Mouse (Mus musculus): ENCODE measurements around the gene Abl2.

The Abl2 gene

DNA sequence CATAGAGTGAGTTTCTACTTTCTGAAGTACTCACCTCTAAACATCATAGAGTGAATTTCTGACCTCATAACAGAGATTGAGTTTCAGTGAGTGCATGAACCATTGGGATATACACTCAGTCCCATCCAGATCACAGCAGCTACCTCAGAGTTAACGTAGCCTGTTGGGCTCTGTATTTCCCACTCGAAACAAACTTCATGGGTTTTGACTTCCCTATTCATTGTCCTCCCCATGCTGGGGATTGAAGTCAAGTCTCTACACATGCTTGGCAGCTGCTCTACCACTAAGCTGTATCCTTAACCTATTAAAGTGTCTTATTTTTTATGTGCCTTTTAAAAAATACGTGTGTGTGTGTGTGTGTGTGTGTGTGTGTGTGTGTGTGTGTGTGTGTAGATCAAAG is 26.9 kb downstream of the Abl2 start:
- DNase-seq (ENCODE audit: low spot score) = no peak

DNA sequence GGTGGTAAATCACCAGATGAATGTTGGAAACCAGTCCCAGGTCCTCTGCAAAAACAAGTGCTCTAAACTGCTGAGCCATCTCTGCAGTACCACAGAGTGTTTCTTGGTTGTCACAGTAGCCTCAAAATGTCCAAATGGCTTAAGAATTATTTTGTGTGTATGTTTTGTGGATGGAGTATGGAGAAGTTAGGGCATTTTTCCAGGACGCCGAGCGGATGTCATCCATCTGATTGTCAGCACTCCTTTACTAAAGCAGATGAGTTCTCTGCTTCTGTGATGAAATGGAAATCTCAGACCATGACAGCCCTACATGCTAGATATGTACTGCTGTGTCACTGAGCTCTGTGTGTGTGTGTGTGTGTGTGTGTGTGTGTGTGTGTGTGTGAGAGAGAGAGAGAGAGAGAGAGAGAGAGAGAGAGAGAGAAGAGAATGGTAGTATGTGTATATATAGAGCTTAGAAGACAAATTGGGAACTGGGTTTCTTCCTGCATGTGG is 31.3 kb downstream of the Abl2 start:
- DNase-seq (ENCODE audit: low spot score) = no peak

GRCm38 (mm10) chr1:156590357-156590756 is 31.8 kb downstream of the Abl2 start:
- no peak for DNase-seq (ENCODE audit: low spot score)

DNA sequence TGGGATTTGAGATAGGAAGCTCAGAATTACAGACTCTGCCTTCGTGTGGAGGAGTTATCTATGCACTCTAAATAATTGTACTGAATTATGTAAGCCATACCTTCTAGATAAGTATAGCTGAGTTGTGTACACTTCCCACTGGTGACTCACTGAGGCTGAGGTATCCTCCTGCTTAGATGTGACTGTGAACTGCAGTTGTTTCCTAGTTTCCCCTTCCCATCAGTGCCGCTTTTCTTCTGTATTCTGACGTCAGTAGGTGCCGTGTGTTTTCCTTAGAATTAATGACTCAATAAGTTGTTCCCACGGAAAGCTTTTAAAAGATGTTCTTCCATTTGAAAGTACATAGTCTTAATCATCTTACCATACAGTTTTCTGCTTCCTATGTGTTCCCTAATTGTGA is 34.7 kb downstream of the Abl2 start:
- DNase-seq (ENCODE audit: low spot score) = no peak

GRCm38 (mm10) chr1:156597089-156597488 is 38.5 kb downstream of the Abl2 start:
- no peak for DNase-seq (ENCODE audit: low spot score)

- DNase-seq (ENCODE audit: low spot score) = no peak
Measured at GRCm38 (mm10) chr1:156602545-156602944, 44.0 kb downstream of the Abl2 start.

- DNase-seq (ENCODE audit: low spot score) = no peak
Measured at GRCm38 (mm10) chr1:156605094-156605866, 46.7 kb downstream of the Abl2 start.

GRCm38 (mm10) chr1:156605940-156606339 is 47.4 kb downstream of the Abl2 start:
- DNase-seq (ENCODE audit: low spot score) = no peak

GRCm38 (mm10) chr1:156608496-156608895 is 49.9 kb downstream of the Abl2 start:
- DNase-seq (ENCODE audit: low spot score) = no peak

GRCm38 (mm10) chr1:156610257-156610656 is 51.7 kb downstream of the Abl2 start:
- DNase-seq (ENCODE audit: low spot score) = no peak

GRCm38 (mm10) chr1:156613855-156614530 is 55.4 kb downstream of the Abl2 start:
- no peak for DNase-seq (ENCODE audit: low spot score)

- no peak for DNase-seq (ENCODE audit: low spot score)
Measured at GRCm38 (mm10) chr1:156614710-156615109, 56.1 kb downstream of the Abl2 start.

- peak; percentile 92 for DNase-seq (ENCODE audit: low spot score)
Measured at GRCm38 (mm10) chr1:156615381-156616133, 57.0 kb downstream of the Abl2 start.

- DNase-seq (ENCODE audit: low spot score) = peak; percentile 24
Measured at GRCm38 (mm10) chr1:156616989-156617598, 58.5 kb downstream of the Abl2 start.

DNA sequence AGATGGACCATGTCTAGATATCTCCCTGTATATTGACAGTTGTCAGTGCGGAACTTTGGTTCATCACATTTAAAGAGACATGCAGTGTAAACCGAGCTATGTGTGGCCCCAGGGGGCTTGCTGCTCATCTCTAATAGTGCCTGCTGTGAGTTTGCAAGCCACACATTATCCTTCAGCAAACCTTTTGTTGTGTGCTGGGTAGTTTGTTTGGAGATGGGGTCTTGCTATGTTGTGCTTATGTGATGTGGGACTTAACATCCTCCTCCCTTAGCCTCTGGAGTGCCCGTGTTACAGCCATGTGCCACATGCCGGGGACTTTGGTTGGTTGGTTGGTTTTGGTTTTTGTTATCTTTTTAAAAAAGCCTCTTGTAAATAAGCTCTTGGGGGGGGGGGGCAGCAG is 59.2 kb downstream of the Abl2 start:
- DNase-seq (ENCODE audit: low spot score) = no peak

GRCm38 (mm10) chr1:156620292-156620909 is 61.8 kb downstream of the Abl2 start:
- DNase-seq (ENCODE audit: low spot score) = no peak

DNA sequence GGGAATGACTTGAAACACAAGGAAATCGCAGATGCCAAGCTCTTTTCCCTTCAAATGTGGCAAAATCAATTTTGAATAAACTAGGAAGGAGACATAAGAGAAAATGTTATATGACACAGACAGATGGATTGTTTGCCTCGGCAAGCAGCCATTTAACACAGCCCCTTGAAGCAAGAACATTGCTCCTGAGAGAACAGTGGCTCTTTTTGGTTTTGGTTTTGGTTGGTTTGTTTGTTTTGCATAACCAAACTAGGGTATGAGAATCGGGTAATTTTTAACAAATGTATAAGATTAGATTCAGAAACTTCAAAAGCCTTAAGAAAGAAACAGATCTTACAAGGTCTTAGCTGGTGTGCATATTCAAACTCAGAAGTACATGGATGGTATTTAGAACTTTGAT is 62.4 kb downstream of the Abl2 start:
- DNase-seq (ENCODE audit: low spot score) = no peak

GRCm38 (mm10) chr1:156624231-156624630 is 65.6 kb downstream of the Abl2 start:
- no peak for DNase-seq (ENCODE audit: low spot score)

DNA sequence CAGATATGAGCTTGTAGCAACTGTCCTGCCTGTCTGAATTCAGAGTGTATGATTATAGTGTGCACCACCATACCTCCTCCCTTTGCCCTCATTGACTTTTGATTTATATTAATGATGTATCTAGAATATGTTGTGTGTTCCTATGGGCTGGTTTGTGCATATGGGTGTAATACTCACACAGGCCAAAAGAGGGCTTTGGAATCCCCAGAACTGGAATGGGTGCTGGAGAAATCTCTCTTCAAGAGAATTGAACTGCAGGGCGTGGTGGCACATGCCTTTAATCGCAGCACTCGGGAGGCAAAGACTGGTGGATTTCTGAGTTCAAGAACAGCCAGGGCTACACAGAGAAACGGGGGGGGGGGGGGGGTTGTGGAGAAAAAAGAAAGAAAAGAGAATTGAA is 68.1 kb downstream of the Abl2 start:
- DNase-seq (ENCODE audit: low spot score) = no peak

GRCm38 (mm10) chr1:156629984-156630383 is 71.4 kb downstream of the Abl2 start:
- no peak for DNase-seq (ENCODE audit: low spot score)

DNA sequence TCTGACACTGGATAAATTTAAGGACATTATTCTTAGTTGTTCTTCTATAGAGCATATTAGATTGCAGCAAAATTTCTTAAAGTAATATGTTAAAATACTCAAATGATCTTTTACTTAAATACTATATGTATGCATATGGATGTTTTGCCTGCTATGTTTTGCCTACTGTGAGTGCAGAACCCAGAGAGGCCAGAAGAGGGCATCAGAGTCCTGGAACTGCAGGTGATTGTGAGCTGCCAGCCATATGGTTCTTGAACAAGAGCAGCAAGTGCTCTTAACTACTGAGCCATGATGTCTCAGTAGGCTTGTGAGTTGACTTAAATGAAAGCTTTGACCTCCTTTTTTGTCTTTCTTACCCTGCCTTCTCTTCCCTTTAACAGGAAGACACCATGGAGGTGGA is 72.4 kb downstream of the Abl2 start:
- DNase-seq (ENCODE audit: low spot score) = no peak

- no peak for DNase-seq (ENCODE audit: low spot score)
Measured at GRCm38 (mm10) chr1:156633095-156633494, 74.5 kb downstream of the Abl2 start.
